Mouse (Mus musculus) thymus, adult 2 months (tissue): ENCODE results near the gene Mlf2. TPM values are rescaled to one million over a fixed set of nuclear protein-coding genes. Genes with fewer than 3 reads are reported as not detected.

Experiments used
- DNase-seq: peaks from one replicate; pipeline ENCODE4 v3.0.0; 2021
- H3K27ac ChIP-seq: fragments of 200-500 bp; 2 replicates; pipeline ENCODE4 v1.5.1; 2012; ENCODE audit warnings: low read length, control low read depth; ENCODE audit not compliant: control insufficient read depth, insufficient read depth
- H3K27me3 ChIP-seq: fragments of 200-500 bp; 2 replicates; pipeline ENCODE4 v1.6.1; 2012; ENCODE audit warnings: mild to moderate bottlenecking, low read length, moderate library complexity, mixed read lengths; ENCODE audit not compliant: control insufficient read depth, insufficient read depth
- H3K36me3 ChIP-seq: fragments of 200-500 bp; 2 replicates; pipeline ENCODE4 v1.6.1; 2012; ENCODE audit warnings: mild to moderate bottlenecking, low read length, moderate library complexity; ENCODE audit not compliant: control insufficient read depth, insufficient read depth
- H3K4me1 ChIP-seq: fragments of 200-500 bp; replicated peaks from 2 replicates; pipeline ENCODE4 v1.6.1; 2012; ENCODE audit warnings: low read length; ENCODE audit not compliant: control insufficient read depth, insufficient read depth
- H3K4me3 ChIP-seq: fragments of 200-500 bp; 2 replicates; pipeline ENCODE4 v1.5.1; 2012; ENCODE audit warnings: mild to moderate bottlenecking, low read length, control low read depth, moderate library complexity; ENCODE audit not compliant: control insufficient read depth, insufficient read depth
- CTCF ChIP-seq: fragments of 200-500 bp; IDR thresholded peaks from 2 replicates; pipeline ENCODE4 v1.5.1; 2012; ENCODE audit warnings: mild to moderate bottlenecking, control low read depth, low read length, moderate library complexity, borderline replicate concordance; ENCODE audit not compliant: control insufficient read depth, poor library complexity, insufficient read depth; ENCODE audit errors: extremely low read depth
- POLR2A ChIP-seq: fragments of 200-500 bp; IDR thresholded peaks from 2 replicates; pipeline ENCODE4 v1.6.1; 2012; ENCODE audit warnings: mild to moderate bottlenecking, low read length, control low read depth, moderate library complexity; ENCODE audit not compliant: control insufficient read depth, poor library complexity, insufficient read depth; ENCODE audit errors: extremely low read depth
- WGBS: fragments of 180-500 bp; shearing (Covaris S2); methylation state at CpG from one replicate; pipeline ENCODE4 v1.1.7; 2018; 5-methylcytosine and 5-hydroxymethylcytosine counted together
- polyA plus RNA-seq: library from polyadenylated mRNA; depleted of rRNA; stranded (reverse); fragments of >200 nt; gene quantifications from 2 replicates; pipeline ENCODE4 v1.2.3, GENCODE M21; 2012

Gene Mlf2
- polyA plus RNA-seq, 1 experiment, result 428 TPM

- no peak overlapping the region for H3K4me3 ChIP-seq
- 92% methylated on average over 3 of the region's 3 CpGs for WGBS
- H3K27ac ChIP-seq, result no peak overlapping the region
- no peaks in the 10 kb centered on the region for H3K27me3 ChIP-seq
- peaks cover 25% of the 10 kb centered on the region for H3K36me3 ChIP-seq
- DNase-seq, result no peak
- peaks cover 10% of the 10 kb centered on the region for H3K4me1 ChIP-seq
- TF ChIP-seq CTCF (no peak), POLR2A (no peak)
Observed at GRCm38 (mm10) chr6:124933127-124933526, 1.9 kb downstream of the Mlf2 start.

GRCm38 (mm10) chr6:124934670-124935069, 3.5 kb downstream of the Mlf2 start:
- TF ChIP-seq CTCF, result no peak
- no peak for TF ChIP-seq POLR2A

GRCm38 (mm10) chr6:124936681-124937080, 5.5 kb downstream of the Mlf2 start:
- Histone ChIP-seq H3K4me3 (no peak overlapping the region), H3K36me3 (peaks cover 25% of the 10 kb centered on the region), H3K27me3 (no peaks in the 10 kb centered on the region), H3K4me1 (peaks cover 8% of the 10 kb centered on the region), H3K27ac (no peak overlapping the region)
- WGBS, result 83% methylated on average over 1 of the region's 1 CpGs
- TF ChIP-seq CTCF (no peak), POLR2A (no peak)
- DNase-seq, result no peak

More at GRCm38 (mm10) chr6:124934670-124935069, 3.5 kb downstream of the Mlf2 start:
- no peak overlapping the region for H3K4me3 ChIP-seq
- peaks cover 25% of the 10 kb centered on the region for H3K36me3 ChIP-seq
- WGBS, result 92% methylated on average over 7 of the region's 7 CpGs
- H3K27ac ChIP-seq, result no peak overlapping the region
- H3K4me1 ChIP-seq, result peaks cover 10% of the 10 kb centered on the region
- DNase-seq, result no peak
- no peaks in the 10 kb centered on the region for H3K27me3 ChIP-seq

- Histone ChIP-seq H3K4me3 (no peak overlapping the region), H3K36me3 (peaks cover 25% of the 10 kb centered on the region), H3K4me1 (peaks cover 2% of the 10 kb centered on the region), H3K27me3 (no peaks in the 10 kb centered on the region), H3K27ac (no peak overlapping the region)
- no peak for DNase-seq
- TF ChIP-seq POLR2A, result no peak
- WGBS, result 94% methylated on average over 2 of the region's 2 CpGs
Observed at GRCm38 (mm10) chr6:124937493-124937892, 6.3 kb downstream of the Mlf2 start.

- no peaks in the 10 kb centered on the region for H3K27me3 ChIP-seq
- H3K4me1 ChIP-seq, result no peaks in the 10 kb centered on the region
- no peak for DNase-seq
- H3K36me3 ChIP-seq, result peaks cover 25% of the 10 kb centered on the region
- H3K27ac ChIP-seq, result no peak overlapping the region
- 96% methylated on average over 7 of the region's 7 CpGs for WGBS
- TF ChIP-seq POLR2A (no peak), CTCF (no peak)
- H3K4me3 ChIP-seq, result no peak overlapping the region
Observed at GRCm38 (mm10) chr6:124938554-124938953, 7.4 kb downstream of the Mlf2 start.

- Histone ChIP-seq H3K27me3 (no peaks in the 10 kb centered on the region), H3K27ac (no peak overlapping the region), H3K36me3 (no peaks in the 10 kb centered on the region), H3K4me3 (no peak overlapping the region), H3K4me1 (no peaks in the 10 kb centered on the region)
- no peak for DNase-seq
- WGBS, result 95% methylated on average over 1 of the region's 1 CpGs
- TF ChIP-seq POLR2A (no peak), CTCF (no peak)
Observed at GRCm38 (mm10) chr6:124941679-124942078, 10.5 kb downstream of the Mlf2 start.

- Histone ChIP-seq H3K27ac (no peak overlapping the region), H3K4me1 (no peaks in the 10 kb centered on the region), H3K4me3 (no peak overlapping the region), H3K36me3 (no peaks in the 10 kb centered on the region), H3K27me3 (no peaks in the 10 kb centered on the region)
- TF ChIP-seq POLR2A (no peak), CTCF (no peak)
- WGBS, result 98% methylated on average over 3 of the region's 3 CpGs
- no peak for DNase-seq
Observed at GRCm38 (mm10) chr6:124943526-124943925, 12.3 kb downstream of the Mlf2 start.
